Mouse (Mus musculus) layer of hippocampus, postnatal 14 days (tissue): ENCODE data around the gene Aqp3. TPM values are rescaled to one million over a fixed set of nuclear protein-coding genes. Genes with fewer than 3 reads are reported as not detected.

Experiments
- DNase-seq, 2 experiments: peaks; one replicate each; pipeline ENCODE4 v3.0.0; 2021 to 2022; ENCODE audit warnings: low spot score in 2 of 2, mixed read lengths in 1 of 2
- total RNA-seq, 2 experiments: library from RNA; stranded (reverse); gene quantifications; 2 replicates each; pipeline ENCODE4 v1.2.3; 2021

The Aqp3 gene
- total RNA-seq, 2 experiments from 2014 or later, result 0.18 TPM; not detected in 1

DNA sequence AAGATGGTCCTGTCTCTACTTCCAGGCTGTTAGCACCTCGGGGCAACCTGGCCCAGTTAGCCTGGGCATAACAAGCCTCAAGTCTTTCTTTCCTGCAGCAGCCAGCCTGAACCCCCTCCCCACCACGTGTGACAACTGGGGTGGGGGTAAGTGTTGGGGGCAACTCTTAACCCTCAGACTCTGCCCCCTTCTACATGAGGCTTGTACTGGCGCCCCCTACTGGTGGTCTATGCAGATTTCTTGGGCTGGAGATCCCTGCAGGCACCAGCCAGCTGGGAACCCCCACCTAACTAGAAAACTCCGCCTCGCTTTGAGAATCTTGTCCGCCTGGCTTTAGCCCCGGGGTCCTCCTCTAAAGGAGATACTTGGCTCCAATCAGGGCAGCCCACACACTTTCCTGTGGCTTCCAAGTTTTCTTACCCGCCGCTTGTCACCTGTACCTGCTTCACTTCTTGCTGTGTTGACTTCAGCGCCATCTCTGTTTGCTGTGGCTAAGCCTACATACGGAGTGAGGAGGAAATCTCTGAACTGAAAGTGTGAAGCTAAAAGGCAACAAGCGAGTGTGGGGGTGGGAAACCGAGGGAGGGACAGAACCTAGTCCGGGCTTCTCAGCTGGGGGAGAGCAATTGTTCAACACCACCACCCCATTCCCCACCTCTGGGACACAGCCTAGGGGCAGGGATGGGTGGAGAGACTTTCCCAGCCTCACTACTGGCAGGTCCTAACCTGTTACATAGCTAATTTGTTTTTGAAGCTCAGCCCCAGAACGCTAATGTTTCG is 33.9 kb downstream of the Aqp3 start:
- DNase-seq, result no peak

- no peak for DNase-seq
These were observed 34.6 kb downstream of the Aqp3 start for GRCm38 (mm10) chr4:41063351-41063750.

- DNase-seq, result no peak
These were observed 40.6 kb downstream of the Aqp3 start for GRCm38 (mm10) chr4:41057361-41057760.

GRCm38 (mm10) chr4:41056742-41057332 is 41.1 kb downstream of the Aqp3 start:
- no peak for DNase-seq

DNA sequence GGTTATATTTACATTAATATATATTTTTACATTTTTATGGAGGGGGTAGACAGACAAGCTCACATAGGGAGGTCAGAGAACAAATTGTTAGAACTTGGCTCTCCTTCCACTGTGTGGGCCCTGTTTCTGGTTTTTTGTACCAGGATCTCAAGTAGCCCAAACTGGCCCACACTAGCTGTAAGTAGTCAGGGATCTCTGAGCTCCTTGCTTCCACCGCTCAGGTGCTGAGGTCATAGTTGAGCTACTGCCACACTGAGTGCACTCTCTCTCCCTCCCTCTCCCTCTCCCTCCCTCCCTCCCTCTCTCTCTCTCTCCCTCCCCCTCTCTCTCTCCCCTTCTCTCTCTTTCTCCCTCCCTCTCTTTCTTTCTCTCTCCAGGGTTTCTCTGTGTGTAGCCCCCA is 41.7 kb downstream of the Aqp3 start:
- DNase-seq, result no peak

GRCm38 (mm10) chr4:41055111-41055510 is 42.9 kb downstream of the Aqp3 start:
- no peak for DNase-seq

GRCm38 (mm10) chr4:41051781-41052180 is 46.2 kb downstream of the Aqp3 start:
- no peak for DNase-seq

- DNase-seq, result peak; percentile 78 to 89
These were observed 47.0 kb downstream of the Aqp3 start for GRCm38 (mm10) chr4:41050726-41051675.

DNA sequence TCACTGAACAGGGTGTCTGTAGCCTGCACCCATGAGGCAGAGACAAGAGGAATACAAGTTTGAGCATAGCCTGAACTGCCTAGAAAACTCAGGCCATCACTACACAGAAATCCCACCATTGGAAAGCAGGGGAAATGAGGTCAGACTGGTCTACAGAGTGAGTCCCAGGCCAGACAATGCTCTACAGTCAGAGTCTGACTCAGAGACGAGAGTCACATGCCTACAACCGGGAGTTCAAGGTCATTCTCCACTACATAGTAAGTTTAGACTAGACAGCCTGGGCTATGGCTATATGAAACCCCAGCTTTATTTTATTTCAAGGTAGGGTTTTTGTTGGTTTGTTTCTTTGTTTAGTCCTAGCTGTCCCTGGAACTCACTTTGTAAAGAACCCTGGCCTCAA is 49.1 kb downstream of the Aqp3 start:
- no peak for DNase-seq

DNA sequence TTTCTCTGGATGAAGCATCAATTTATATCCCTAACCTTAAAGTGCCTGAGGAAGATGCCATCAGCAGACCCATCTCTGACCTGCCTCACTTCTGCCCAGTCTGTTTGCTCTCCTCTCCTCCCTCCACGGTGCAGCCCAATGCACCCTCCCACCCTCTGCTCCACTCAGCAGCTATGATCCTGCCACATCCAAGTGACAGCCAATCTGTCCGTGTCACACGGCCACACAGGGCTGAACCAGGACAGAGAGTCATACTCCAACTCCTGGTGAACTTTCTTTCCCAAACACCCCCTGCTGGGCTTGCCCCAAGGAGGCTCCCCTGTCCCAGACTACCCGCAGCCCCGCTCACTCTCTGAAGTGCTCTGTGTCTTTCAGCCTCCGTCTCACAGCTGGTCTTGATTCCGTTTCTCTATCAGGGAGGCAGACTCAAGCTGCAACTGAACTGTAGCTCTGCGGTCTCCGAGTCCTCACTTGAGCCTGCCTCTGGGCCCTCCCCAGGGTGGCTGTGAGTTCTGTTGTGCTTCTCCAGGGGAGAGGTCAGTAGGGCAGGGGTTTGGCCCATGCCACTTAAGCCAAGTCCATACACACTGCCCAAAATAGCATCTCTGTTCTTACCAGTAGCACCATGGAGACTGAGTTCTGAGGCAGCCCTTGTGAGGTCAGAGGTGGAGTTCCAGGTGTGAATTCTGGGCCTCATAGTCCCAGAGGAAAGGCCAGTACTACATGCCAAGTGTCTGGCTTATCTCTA is 50.3 kb downstream of the Aqp3 start, which contains the start of gene Aqp7:
Aqp7 (minus strand) TSS at position 616 of the 748 bp plus-strand sequence.
- DNase-seq, result no peak

DNA sequence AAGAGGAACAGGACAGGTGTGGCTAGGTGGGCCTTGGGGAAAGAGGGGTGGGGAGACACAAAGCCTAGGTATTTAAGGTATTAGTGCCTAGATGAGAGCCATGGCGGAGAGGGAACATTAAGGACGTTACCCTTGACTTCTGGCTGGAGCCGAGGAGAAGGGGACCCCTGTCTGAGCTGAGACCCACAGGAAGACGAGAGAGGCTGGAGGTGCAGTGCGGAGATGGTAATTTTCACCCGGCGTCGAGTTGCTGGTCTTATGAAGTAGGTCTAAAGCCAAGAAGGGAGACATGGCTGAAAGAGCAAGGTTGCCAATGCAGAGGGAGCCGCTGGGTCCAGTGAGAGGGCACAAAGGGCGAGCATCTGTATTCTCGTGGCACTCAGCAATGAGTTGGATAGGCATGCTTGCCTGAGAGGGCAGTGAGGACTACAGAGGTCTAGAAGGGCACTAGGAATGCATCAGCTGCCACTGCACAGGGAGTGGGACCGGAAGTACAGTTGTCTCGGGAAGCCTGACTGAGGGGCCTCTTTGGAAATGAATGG is 51.7 kb downstream of the Aqp3 start:
- DNase-seq, result no peak

GRCm38 (mm10) chr4:41045288-41045687 is 52.7 kb downstream of the Aqp3 start:
- DNase-seq, result no peak

GRCm38 (mm10) chr4:41043961-41044360 is 54.0 kb downstream of the Aqp3 start:
- DNase-seq, result no peak

- DNase-seq, result no peak
These were observed 55.1 kb downstream of the Aqp3 start for GRCm38 (mm10) chr4:41042880-41043279.

Other genes with a start within 250 kb of the Aqp3 start
- 1 to 10 TPM; 6.2 to 8.5 TPM for gene B4galt1, start 244.2 kb downstream of the Aqp3 start, total RNA-seq
- not detected for gene Spink4, start 178.1 kb downstream of the Aqp3 start, total RNA-seq
- gene Bag1, start 149.9 kb downstream of the Aqp3 start, total RNA-seq, result 100 to 1,000 TPM; 152 to 154 TPM
- 10 to 100 TPM; 74.8 to 82.1 TPM for gene Chmp5, start 149.8 kb downstream of the Aqp3 start, total RNA-seq
- gene Nfx1, start 127.3 kb downstream of the Aqp3 start, total RNA-seq, result 10 to 100 TPM; 59.1 to 61.6 TPM
- gene Aqp7, start 50.0 kb downstream of the Aqp3 start, total RNA-seq, result not detected
- gene Nol6, start 26.3 kb upstream of the Aqp3 start, total RNA-seq, result 10 to 100 TPM; 90.4 to 95.1 TPM
- gene Ube2r2, start 37.6 kb upstream of the Aqp3 start, total RNA-seq, result 10 to 100 TPM; 77.6 to 78.2 TPM
- 10 to 100 TPM; 40.7 to 50.6 TPM for gene Ubap2, start 177.0 kb upstream of the Aqp3 start, total RNA-seq
- gene Dcaf12, start 216.7 kb upstream of the Aqp3 start, total RNA-seq, result 10 to 100 TPM; 51.0 to 54.5 TPM